Mouse (Mus musculus) testis, postnatal 14 days (tissue): Measurements from ENCODE around the gene Pcca.
A peak's percentile ranks its signal among the peaks of the same experiment; 100 is the strongest.
"Not testable (repeated sequence)": the region's sequence is repeated elsewhere in the genome, so short reads cannot be mapped to it uniquely, and the experiment has no call there.

Experiments
- DNase-seq: peaks from one replicate; pipeline ENCODE4 v3.0.0; 2021; ENCODE audit warnings: low spot score

Gene Pcca

DNA sequence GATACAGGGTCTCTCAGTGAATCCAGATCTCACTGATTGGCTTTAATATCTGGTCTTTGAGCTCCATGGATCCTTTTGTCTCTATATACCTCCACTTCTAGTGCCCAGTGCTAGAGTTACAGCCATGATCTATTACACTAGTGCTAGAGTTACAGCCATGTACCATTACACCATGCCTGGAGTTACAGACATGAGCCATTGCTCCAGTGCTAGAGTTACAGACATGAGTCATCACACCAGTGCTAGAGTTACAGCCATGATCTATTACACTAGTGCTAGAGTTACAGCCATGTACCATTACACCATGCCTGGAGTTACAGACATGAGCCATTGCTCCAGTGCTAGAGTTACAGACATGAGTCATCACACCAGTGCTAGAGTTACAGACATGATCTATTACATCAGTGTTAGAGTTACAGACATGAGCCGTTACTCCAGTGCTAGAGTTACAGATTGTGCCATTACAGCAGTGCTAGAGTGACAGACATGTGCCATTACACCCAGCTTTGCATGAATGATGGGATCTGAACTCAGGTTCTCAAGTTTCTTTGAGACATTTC lies 26.8 kb downstream of the Pcca start:
- DNase-seq: not testable (repeated sequence)

DNA sequence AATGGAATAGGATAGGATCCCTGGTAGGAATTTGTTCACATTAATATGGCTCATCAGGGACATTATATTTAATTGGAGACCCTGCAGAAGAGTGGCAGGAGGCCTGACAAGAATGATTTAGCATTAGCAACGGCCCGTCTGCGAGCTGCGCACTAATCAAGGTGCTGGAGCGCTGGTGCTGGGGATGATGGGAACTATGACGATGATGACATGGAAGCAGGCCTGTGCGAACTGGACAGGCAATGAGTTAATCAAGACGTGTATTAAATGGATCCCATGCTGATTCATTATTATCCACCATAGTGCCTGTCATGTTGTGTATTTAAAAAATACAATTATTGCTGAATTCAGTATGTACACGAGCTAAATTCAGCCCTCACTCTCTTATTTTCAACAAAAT lies 36.7 kb downstream of the Pcca start:
- DNase-seq: no peak

DNA sequence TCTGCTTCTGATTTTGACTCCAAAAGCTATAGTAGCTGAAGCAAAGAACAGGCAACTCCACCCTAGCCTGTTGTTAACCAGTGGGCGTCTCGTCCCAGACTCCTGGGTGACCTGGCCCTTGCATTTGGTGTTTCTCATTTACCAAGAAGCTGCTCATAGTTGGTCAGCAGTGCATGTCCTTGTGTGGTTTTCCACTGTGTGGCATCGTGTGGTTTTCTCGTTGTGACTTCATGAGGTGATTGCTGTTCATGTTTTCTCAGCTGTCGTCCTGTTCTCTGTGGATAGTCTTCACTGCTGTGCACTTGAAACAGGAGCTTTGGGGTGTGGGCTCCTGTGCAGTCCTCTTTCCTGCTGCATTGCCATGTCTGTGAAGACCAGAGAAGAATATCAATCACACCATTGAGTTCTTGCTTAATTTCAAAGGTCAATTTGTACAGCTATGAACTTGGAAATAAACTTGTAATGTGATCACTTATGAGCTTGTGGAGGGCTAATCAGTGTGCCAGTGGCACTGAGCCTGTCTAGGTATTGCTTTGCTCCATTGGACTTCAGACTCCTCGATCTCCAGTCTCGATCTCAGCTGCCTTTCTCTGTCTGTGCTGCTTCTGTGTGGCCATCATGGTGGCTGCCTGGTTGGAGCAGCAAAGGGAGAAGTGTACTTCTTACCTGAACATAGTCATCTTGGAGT lies 40.1 kb downstream of the Pcca start:
- no peak for DNase-seq

DNA sequence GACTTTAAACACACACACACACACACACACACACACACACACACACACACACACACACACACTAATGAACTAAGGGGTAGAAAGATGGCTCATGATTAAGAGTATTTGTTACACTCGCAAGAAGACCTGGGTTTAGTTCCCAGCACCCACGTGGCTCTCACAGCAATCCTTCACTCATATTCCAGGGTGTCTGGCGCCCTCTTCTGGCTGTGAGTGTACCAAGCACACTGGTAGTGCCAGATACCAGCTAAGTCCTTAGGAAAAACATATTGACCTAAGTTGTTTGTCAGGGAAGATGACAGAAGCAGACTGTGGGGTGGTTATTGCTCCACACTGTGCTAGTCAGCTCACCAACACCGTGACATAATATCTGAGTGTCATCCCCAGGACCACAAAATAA lies 43.7 kb downstream of the Pcca start:
- peak; percentile 35 for DNase-seq

DNA sequence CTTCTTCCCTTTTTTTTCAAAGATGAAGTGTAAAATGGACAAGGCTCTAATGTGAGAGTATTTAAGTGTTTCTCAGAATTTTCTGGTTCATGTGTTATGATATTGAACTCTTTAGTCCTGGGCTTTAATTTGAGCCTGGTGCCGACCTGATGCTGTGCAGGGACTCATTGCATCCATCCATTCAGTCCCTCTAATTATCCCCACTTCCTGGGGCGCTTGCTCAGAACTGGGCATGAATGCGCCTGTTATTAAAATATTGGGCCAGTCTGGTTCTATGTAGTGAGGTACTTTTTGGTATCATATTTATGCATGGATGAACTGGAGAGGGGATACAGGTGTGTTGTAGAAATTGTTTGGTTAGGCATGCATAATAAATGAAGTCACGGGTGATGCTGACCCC lies 47.9 kb downstream of the Pcca start:
- no peak for DNase-seq

DNA sequence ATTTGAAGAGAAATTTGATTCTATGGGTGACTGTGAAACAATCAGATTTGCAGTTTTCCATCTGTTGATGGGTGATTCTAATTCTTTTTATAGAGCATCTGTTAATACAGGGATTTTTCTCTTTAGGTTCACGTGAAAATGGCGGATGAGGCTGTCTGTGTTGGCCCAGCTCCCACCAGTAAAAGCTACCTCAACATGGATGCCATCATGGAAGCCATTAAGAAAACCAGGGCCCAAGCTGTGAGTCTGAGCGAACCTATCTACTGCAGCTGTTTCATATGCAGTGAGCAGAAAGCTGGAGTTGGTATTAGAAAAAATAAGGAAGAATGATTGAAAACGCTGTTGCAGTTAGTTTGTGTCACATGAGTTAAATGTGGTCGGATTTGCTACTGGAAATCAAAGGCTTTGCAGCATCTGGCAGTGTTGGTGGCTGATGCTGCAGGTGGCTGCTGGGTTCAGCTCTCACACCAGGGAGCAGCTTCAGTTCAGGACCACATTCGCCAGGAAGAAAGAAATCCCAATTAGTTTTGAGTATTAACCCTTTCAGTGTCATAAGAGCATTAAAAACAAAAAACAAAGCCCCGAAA lies 48.5 kb downstream of the Pcca start:
- DNase-seq: no peak

DNA sequence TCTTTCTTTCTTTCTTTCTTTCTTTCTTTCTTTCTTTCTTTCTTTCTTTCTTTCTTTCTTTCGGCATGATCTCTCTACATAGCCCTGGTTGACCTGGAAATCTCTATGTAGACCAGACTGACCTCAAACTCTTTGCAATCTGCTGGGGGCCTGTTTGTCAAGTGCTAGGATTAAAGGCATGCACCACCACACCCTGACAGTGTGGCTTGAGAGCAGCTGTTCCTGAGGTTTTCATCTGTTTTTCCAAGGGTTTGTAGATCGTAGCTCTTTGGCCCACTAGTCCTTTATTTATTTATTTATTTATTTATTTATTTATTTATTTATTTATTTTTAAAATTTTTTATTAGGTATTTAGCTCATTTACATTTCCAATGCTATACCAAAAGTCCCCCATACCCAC lies 50.0 kb downstream of the Pcca start:
- DNase-seq: not testable (repeated sequence)

DNA sequence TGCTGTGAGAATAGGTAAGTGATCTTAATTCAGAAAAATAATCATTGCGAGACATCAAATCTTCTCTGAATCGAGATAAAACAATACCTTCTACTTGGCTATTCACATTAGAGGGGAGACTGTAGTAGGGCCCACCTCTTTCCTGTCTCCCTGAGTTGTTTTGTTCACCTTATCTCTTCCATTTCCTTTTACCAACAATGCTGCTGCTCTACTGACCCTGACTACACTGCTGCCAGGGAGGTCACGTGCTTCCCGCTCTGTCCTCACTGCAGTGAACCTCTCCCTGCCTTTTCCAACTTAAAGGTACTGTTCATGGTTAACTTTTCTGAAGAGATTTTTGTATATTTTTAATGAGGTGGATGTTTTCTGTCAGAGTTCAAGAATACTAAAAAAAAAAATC lies 52.8 kb downstream of the Pcca start:
- no peak for DNase-seq

DNA sequence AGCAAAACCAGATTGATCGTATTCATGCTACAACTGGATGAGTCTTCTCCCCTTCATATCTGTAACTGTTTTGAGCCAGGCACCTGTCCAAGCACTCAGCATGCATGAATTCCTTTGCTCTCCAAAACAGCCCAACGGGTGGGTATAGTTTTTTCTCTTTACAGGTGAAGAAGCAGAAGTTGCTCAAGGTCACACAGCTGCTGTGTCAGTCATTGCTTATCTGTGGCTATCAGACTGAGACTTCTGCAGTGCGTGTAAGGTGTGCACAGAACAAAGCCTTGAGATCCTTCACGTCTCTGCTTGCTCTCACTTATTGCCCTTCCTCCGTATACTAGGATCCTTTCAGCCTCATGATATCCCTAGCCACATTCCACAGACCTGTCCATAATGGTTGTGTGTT lies 63.4 kb downstream of the Pcca start:
- DNase-seq: no peak

DNA sequence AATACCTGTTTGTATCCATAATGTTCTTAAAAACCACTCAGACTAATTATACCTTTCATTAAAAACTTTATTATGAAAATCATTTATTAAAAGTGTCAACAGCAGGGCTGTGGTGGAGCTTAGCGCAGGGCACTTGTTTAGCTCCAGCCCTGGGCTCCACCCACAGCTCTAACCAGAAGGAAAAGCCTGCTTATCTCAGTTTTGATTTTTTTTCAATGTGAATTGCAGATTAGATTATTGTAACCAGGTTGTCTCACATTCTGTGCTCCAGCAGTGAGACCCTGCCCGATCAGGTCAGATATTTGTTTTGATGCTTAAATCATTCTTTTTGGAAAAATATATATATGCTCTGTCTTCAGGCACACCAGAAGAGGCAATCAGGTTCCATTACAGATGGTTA lies 64.7 kb downstream of the Pcca start:
- no peak for DNase-seq

DNA sequence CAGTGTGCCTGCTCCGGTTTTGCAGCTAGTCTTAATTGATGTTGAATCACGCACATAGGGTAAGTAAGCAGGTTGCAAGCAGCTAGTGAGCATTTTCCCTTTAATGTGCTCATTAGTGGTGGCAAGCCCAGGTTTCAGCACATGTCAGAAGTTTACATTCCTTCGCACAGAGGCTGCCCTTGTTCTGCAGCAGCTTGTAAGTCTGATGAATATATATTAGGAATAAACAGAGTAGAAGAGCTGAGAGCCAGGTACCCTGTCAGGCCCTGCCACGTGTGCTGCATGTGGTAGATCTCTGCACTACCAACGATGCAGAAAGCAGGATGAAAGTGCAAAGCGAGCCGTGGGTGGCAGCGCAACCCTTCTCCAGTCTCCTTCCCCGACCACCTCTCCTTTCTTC lies 65.7 kb downstream of the Pcca start:
- no peak for DNase-seq

DNA sequence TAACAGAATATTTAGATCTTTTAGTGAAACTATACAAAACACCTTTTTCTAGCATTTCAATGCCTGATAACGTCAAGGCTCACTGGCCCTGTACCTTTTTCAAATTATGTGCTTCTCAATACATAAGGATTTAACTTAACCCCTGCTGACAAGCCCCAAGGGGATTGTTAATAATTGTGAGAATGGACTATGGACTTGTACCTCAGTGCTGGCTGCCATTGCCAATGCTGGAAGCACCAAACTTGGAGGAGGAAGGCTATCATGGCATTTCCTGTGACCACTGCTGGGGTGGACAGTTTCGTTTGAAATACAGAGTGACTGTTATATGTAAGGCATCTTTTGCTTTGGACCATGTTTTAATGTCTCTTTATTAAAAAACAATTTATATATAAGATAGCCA lies 68.6 kb downstream of the Pcca start:
- no peak for DNase-seq

DNA sequence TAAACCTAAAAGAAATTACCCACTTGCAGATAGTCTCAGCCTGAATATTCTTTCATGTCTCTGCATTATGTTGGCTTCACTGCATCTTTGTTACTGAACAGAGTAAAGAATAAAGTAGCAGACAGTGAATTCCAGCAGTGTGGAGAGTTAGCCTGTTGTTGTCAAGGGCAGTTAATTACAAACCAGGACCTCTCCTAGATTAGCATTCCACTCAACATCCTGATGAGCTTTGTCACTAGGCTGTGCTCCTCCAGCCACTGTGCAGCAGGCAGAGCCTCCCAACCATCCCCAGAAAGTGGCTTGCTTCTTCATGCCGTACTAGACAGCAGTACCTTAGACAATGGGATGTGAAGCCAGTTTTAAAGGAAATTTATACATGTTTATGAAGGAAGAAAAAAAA lies 72.4 kb downstream of the Pcca start:
- DNase-seq: no peak

DNA sequence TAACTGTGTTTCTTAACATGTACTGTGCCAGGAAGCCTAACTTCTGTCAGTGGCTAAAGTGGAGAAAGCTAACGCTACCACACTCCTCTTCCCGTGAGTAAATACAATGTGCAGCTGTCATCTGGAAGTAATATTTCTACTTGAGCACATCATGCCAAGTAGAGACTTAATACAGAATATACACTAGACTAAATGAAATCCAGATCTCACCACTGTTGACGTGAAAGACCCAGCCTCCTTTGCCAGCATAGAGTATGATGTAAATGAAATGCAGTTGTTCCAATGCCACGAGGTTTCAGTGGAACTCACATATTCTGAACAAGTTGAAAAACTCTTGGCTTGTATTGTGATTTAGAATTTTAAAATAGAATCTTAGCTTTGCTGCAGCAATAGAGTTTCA lies 73.3 kb downstream of the Pcca start:
- no peak for DNase-seq

DNA sequence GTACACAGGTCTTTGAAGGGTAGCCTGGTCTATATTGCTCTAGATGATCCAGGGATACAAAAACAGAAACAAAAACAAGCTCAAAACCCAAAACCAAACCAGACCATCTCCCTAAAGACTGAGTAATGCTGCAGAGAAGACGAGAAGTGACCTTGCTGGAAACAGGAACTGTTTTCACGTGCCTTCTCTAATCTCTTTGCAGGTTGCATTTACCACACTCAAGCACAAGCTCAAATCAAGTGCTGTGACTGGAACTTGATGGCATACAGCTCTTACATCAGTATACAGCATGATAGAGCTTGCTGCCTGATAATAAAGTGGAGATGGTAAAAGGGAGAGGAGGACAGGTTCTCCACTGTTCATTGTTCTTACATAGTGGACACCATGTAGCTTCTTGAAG lies 74.2 kb downstream of the Pcca start:
- no peak for DNase-seq

DNA sequence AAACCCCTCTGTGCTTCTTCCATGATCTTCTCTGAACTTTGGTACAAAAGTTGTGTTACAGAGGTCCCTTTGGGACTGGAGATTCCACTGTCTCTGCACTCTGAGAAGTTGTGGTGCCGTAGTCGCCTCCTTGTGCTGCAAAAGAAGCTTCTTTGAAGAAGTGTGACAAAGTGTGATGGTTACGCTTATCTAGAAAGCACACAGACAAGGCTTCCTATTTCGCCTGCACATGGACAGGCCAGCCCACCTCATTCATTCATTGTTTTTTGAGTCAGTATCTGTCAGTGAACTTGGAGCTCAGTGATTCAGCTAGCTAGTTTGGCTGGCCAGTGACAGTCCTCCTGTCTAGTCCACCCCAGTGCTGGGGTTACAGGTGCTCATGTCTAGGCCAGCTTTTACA lies 76.9 kb downstream of the Pcca start:
- no peak for DNase-seq

DNA sequence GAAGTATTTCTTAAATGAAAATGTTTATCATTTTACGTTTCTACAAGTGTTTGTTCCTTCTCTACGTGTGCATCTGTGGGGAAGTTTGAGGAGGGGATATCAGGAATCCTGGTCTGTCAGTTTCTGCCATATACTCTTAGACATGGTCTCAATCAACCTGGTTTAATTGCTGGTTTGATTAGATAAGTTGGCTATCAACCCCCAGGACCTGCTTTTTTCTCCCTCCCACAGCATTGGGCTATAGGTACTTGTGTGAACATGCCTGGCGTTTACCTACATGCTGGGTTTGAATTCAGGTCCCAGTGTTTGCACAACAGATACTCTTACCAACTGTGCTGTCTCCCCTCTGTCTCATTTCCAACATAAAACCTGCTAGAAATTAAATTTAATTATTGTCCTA lies 78.2 kb downstream of the Pcca start:
- DNase-seq: no peak

DNA sequence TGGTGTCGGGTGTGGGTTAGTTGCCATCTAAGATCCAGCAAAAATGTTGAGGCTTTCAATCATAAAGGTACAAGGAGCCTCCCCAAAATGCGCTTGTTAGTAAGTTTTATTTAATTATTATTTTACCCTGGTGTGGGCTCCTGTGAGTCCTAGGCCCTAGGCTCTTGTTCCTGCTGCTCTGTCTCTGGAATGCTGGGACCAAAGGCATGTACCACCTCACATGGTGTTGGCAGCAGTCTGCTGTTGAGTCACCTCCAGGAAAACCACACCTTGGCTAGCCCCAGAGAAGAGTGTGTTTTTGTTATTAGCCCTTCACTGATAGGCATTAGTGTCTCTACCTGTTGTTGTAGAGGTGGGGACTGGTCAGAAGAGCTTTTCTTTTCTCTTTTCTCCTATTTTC lies 83.5 kb downstream of the Pcca start:
- no peak for DNase-seq

DNA sequence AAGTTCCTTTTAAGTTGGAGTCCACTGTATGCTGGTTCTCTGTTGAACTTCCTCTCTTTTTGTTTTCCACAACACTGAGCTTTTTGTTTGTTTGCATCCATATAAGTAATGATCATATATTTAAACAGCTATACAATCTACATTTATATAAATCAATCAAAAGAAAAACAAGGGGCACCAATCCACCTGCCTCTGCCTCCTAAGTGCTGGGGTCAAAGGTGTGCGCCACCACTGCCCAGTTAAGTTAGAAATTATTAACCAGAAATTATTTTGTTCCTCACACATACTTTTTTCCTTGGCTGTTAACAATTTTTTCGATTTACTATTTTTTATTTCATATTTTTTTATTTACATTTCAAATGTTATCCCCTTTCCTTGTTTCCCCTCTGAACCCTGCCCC lies 99.3 kb downstream of the Pcca start:
- no peak for DNase-seq

DNA sequence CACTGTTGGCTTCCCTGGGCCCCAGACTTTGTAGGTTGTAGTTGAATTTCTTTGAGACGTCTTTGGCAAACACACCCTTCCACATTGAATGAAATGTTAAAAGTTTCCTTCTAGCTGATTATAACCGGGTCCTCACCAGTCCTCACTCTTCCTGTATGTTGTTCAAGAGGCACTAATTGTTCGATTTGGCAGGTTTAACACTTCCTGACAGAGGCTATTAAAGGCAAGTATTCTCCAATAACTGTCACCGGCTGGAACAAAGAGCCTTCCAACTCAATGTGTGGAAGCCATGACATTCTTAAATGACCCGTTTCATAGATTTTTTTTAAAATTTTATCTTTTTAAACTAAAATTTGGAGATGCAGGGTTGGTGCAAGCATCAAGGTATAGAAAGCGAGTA lies 102.5 kb downstream of the Pcca start:
- DNase-seq: no peak

DNA sequence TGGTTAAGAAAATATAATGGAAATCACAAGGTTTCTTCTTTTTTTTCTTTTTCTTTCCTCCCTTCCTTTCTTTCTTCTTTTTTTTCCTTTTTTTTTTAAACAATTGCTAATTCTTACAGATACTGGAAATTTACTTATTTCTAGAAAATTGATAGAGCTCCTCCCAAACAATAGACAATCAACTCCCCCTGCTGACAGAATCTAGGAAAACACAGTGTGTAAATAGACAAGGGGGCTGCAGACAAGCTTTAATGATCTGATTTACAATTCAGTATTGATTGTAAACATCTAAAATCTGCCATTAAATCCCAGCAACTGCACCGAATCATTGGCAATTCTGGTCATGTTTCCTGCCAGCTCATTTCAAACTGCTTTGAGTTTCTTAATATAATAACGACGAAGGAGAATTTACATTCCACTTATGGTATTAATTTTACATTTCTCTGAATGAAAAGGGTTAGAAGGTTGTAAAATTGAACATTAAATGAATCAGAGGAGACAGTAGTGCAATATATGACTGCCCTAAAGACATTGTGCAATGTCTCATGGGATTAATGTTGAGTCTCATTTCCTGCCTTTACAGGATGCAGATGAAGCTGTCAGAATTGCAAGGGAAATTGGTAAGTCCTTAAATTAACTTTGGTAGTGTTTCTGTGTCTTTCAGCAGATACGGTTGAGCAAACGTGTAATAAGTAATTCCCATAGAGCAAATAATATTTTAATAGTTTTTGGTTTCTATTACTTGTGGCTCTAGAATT lies 103.9 kb downstream of the Pcca start:
- no peak for DNase-seq

DNA sequence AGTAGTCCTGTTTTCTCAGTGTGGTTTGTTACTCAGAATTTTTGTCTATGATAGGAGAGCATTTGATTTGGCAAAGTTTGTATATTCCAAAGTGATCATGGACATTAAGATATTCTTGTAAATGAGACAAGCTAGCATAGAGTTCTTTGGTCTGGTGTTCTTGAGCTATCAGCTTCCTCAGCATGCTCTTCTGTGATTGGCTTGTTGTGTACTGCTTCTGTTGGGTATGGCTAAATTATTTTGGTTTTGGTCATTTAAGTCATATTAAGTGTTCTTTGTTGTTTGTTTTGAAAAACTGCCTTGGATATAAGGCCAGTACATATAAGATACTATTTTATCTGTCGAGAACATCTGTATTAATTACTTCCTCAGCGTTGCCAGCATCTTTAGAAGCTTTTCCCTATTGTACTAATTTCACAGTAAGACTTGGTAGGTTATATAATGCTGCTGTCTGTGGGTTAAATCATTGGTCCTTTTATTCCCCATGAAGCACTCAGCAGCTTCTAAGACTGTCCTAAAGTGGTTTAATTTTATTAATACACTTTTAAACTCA lies 105.1 kb downstream of the Pcca start:
- DNase-seq: no peak

DNA sequence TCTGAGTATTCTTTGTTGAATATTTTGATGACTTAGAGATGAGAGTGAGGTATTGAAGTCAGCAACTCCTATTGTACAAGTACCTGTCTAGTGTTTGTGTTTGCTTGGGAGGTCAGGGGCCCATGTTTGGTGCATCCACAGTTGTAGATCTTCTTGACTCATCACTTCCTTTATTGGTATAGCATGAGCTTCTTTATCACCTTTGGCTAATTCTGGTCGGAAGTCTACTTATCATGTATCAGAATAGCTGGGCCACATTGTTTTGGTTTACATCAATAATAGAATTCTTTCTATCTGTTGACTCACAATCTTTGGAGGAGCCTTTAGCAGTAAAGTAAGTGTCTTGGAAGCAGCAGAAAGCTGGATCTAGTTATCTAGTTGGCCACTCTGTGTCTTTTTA lies 108.3 kb downstream of the Pcca start:
- no peak for DNase-seq
